Mouse (Mus musculus): ENCODE measurements at regions not wholly inside any gene's neighbourhood (a gene's known extent, or its start where the extent isn't known, plus 50 kb on each side); places are given as distances from the start of the nearest gene placed in this dataset.

DNA sequence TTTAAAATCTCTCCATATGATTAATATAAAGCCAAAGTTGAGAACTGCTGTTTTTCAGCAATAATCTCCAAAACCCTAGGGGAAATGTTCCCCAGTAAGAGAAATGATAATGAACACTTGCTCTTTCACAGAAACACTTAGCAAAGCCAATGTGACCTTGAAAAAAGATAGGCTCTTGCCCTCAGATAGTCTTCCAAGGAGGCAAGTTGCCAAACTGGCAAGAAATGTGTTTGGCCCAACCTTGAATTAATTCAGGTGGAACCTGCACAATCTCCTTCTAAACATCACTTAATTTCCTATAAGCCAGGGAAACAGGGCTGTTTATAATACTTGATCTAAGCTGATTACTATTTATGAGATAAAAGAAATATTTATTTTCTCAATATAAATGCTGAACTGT, 244.0 kb upstream of the Gnaz start:
- no peak for DNase-seq (ENCODE audit: low spot score in 2 of 2)

GRCm38 (mm10) chr10:74749446-74749845, 217.5 kb upstream of the Gnaz start:
- no peak for DNase-seq (ENCODE audit: low spot score in 2 of 2)

DNA sequence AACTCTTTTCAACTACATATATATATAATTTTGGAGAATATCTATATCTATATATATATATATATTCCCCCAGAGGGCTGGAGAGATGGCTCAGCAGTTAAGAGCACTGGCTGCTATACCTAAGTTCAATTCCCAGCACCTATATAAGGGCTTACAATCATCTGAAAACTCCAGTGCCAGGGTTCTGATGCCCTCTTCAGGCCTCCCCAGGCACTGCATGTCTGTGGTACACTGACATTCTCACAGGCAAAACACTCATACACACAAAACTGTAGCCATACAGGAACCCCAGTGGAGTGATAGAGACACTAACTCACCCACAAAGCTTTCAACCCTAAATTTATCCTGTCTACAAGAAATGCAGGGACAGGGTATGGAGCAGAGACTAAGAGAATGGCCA, 216.1 kb upstream of the Gnaz start:
- no peak for DNase-seq (ENCODE audit: low spot score in 2 of 2)

DNA sequence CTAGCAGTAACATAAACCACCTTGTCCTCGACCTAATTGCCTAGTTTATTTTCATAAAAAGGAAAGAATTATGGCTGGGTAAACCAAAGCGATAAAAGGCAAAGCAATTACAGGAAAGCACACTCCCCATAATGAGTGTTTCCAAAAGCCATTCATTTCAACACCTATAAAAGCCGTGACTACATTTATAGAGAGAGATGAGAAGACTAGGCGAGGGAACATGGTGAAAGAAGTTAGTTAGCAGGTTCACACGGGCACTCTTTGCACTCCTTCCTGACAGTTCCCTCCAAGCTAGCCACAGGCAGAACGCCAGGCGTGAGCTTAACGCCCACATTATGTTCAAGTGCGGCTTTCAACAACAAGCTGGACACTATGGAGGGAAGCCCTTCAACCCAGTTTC, 206.2 kb upstream of the Gnaz start:
- no peak for DNase-seq (ENCODE audit: low spot score in 2 of 2)

DNA sequence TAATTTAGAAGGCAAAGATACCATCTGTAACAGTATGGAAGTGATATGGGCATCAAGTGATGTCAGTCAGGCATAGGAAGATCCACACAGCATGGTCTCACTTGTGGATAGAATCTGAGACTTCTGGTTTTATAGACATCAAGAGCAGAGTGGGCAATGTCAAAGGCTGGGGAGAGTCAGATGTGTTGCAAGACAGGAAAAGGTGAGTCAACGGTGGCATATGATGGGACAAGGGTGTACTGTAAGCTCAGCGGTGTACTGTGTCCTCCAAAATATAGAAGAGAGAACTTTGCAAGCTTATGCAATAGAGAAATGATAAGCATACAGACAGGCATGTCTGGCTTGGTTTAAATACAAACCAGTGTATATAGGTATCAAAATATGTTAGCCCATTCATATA, 177.7 kb upstream of the Gnaz start:
- no peak for DNase-seq (ENCODE audit: low spot score in 2 of 2)

- no peak for DNase-seq (ENCODE audit: low spot score in 2 of 2)
Measured at GRCm38 (mm10) chr10:74789987-74790386, 177.0 kb upstream of the Gnaz start.

- DNase-seq (ENCODE audit: low spot score in 2 of 2): no peak
Measured at GRCm38 (mm10) chr10:74823395-74823794, 143.6 kb upstream of the Gnaz start.

- no peak for DNase-seq (ENCODE audit: low spot score in 2 of 2)
Measured at GRCm38 (mm10) chr10:74834359-74834758, 132.6 kb upstream of the Gnaz start.

DNA sequence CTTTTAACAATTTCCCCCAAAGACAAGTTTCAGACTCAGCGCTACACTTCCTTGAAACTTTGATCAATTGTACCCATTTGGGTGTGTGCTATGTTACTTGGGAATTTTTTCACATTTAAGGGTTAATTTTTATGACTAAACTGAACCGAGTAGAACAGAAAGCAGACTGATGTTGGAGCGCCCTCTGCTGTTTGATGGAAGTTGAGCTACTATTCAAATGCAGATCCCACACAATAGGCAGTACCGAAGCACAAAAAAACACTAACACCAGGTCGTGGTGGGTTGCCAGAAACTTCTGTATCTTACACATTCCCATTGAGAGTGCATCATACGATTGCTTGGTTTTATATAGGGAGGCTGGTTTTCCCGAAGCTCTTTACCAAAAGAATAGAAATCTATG, 118.6 kb upstream of the Gnaz start:
- DNase-seq (ENCODE audit: low spot score in 2 of 2): peak; percentile 18 to 49

DNA sequence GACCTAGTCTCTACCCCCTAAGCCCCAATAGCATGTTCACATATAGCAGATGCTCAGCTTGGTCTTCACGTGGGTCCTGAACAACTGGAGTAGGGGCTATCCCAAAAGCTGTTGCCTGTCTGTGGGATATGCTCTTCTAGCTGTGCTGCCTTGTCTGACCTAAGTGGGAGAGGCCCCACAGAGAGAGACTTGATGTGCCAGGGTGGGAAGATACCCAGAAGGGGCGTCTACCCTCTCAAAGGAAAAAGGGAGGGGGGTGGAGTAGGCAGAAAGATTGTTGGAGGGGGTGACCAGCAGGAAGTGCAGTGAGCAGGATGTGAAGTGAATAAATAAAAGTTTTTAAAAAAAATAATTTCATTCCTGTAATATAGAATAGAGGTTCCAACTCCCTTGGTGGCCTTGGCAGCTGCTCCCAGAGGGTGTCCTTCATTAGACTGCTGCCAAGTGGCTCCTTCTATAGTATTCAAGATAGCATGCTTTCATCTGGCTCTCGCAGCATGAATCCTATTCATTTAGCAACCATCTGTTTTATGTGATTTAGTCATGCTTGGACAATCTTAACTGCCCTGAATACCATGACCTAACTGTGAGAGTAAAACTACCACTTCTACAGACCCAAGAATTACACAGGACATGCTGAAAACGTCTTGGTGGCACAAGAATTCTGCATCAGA, 111.8 kb upstream of the Gnaz start:
- no peak for DNase-seq (ENCODE audit: low spot score in 2 of 2)
